8 mouse cellular contexts compared by ENCODE assay signal in the genomic region with DNA sequence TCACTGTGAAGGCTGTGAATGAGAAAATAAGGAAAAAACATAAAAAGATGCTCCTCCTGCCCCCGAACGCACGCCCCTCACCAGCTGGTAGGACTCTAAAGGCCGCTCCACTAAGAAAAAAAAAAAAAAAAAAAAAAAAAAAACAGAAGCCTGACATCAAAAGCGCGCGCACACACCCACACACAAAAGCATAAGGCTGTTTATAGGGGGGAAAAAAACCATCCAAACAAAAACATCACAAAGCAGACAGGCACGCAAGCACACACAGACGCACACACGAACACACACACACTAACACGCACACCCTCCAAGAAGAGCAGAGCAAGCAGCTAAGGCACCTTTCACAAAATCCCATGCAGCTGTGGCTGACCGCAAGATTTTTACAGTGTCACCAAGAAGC. TPM values are rescaled to one million over a fixed set of nuclear protein-coding genes. Genes with fewer than 3 reads are reported as not detected.
DNase-seq lines count a peak whose midpoint lies in the region; ATAC-seq and TF ChIP-seq lines count a peak whose summit lies in the region.

No protein-coding gene starts in this region.

- no peaks in the 10 kb centered on the region for H3K4me1 ChIP-seq in kidney, postnatal 0 days (replicated peaks; ENCODE audit: insufficient read depth, low read length)
- H3K4me1 ChIP-seq in embryonic facial prominence, embryonic 12.5 days, result no peaks in the 10 kb centered on the region
- no peaks in the 10 kb centered on the region for H3K4me1 ChIP-seq in hindbrain, embryonic 12.5 days

- H3K4me2 ChIP-seq in kidney, postnatal 0 days (ENCODE audit: low read length), result peak overlapping the region; percentile 34; the same call in 1 of the 2 replicates
- peak overlapping the region; percentile 38 for H3K4me2 ChIP-seq in embryonic facial prominence, embryonic 12.5 days (replicated peaks)
- H3K4me2 ChIP-seq in hindbrain, embryonic 12.5 days (replicated peaks), result peak overlapping the region; percentile 40

- H3K27me3 ChIP-seq in kidney, postnatal 0 days (ENCODE audit: insufficient read depth, low read length), result no peaks in the 10 kb centered on the region
- H3K27me3 ChIP-seq in embryonic facial prominence, embryonic 12.5 days, result no peaks in the 10 kb centered on the region
- no peaks in the 10 kb centered on the region for H3K27me3 ChIP-seq in hindbrain, embryonic 12.5 days

- TF ChIP-seq CTCF in kidney, postnatal 0 days (IDR thresholded peaks at IDR 0.05; ENCODE audit: low read depth), result no peak

- no peaks in the 10 kb centered on the region for H3K9me3 ChIP-seq in kidney, postnatal 0 days (replicated peaks; ENCODE audit: low read length)
- no peaks in the 10 kb centered on the region for H3K9me3 ChIP-seq in embryonic facial prominence, embryonic 12.5 days
- no peaks in the 10 kb centered on the region for H3K9me3 ChIP-seq in hindbrain, embryonic 12.5 days (replicated peaks)

- 20% methylated on average over 12 of the region's 12 CpGs for WGBS in kidney, postnatal 0 days
- 25% methylated on average over 12 of the region's 12 CpGs for WGBS in embryonic facial prominence, embryonic 12.5 days
- WGBS in hindbrain, embryonic 12.5 days, result 18% methylated on average over 10 of the region's 12 CpGs

- H3K36me3 ChIP-seq in kidney, postnatal 0 days (ENCODE audit: insufficient read depth, low read length), result no peaks in the 10 kb centered on the region
- H3K36me3 ChIP-seq in embryonic facial prominence, embryonic 12.5 days, result no peaks in the 10 kb centered on the region
- H3K36me3 ChIP-seq in hindbrain, embryonic 12.5 days, result no peaks in the 10 kb centered on the region

- DNase-seq in kidney, postnatal 0 days (ENCODE audit: low spot score), result no peak
- no peak for DNase-seq in kidney, adult 8-10 months
- peak; percentile 14 for DNase-seq in neural tube, embryonic 10.5 days (ENCODE audit: extremely low spot score, low spot score)
- no peak for DNase-seq in urinary bladder, postnatal 14 days (ENCODE audit: low spot score)
- no peak for DNase-seq in spleen, postnatal 36 days (ENCODE audit: low spot score in 2 of 2)
- no peak for DNase-seq in ovary, adult 18-20 months (ENCODE audit: low spot score)

- H3K4me3 ChIP-seq in kidney, postnatal 0 days (replicated peaks; ENCODE audit: low read depth, low read length), result 0 out of 2 replicates have a peak overlapping the region, but pooled peaks have one; percentile 7
- H3K4me3 ChIP-seq in embryonic facial prominence, embryonic 12.5 days, result peak overlapping the region; percentile 29
- H3K4me3 ChIP-seq in hindbrain, embryonic 12.5 days, result peak overlapping the region; percentile 26

- ATAC-seq in kidney, postnatal 0 days (replicated peaks; ENCODE audit: low FRiP score, low read depth), result no peak
- no peak for ATAC-seq in embryonic facial prominence, embryonic 12.5 days (ENCODE audit: insufficient number of reproducible peaks, insufficient read depth, low FRiP score, low TSS enrichment)
- ATAC-seq in hindbrain, embryonic 12.5 days (ENCODE audit: low FRiP score), result no peak

- H3K27ac ChIP-seq in kidney, postnatal 0 days, result no peak overlapping the region
- H3K27ac ChIP-seq in embryonic facial prominence, embryonic 12.5 days, result no peak overlapping the region
- no peak overlapping the region for H3K27ac ChIP-seq in hindbrain, embryonic 12.5 days

- no peak overlapping the region for H3K9ac ChIP-seq in kidney, postnatal 0 days (ENCODE audit: low read depth, low read length)
- no peak overlapping the region for H3K9ac ChIP-seq in embryonic facial prominence, embryonic 12.5 days
- no peak overlapping the region for H3K9ac ChIP-seq in hindbrain, embryonic 12.5 days

RNA-seq across cellular contexts. Expression of a gene that starts 1.1 kb away (rescaled TPM):
- 7.6 and 8.5 TPM in 2 replicates for polyA plus RNA-seq in kidney, postnatal 0 days (2015; fragmentation: Nextera tagmentation; extraction: Ambion mirVana)
- polyA plus RNA-seq in embryonic facial prominence, embryonic 12.5 days (2016; fragmentation: Nextera tagmentation; extraction: Ambion mirVana), result 10.8 and 11.2 TPM in 2 replicates
- 36.4 and 38.7 TPM in 2 replicates for polyA plus RNA-seq in hindbrain, embryonic 12.5 days (2016; fragmentation: Nextera tagmentation; extraction: Ambion mirVana)
